Mouse (Mus musculus) spleen, adult 2 months (tissue): Measurements from ENCODE around the gene Nubp2.

Source experiments
- CTCF ChIP-seq: fragments of 200-500 bp; IDR thresholded peaks from 2 replicates; pipeline ENCODE4 v1.5.1; 2011; ENCODE audit warnings: mild to moderate bottlenecking, inconsistent platforms; ENCODE audit not compliant: insufficient read depth, insufficient read length, insufficient replicate concordance; ENCODE audit errors: extremely low read depth
- POLR2A ChIP-seq: fragments of 200-500 bp; IDR thresholded peaks from 2 replicates; pipeline ENCODE4 v1.6.1; 2011; ENCODE audit warnings: low read depth, low read length, inconsistent platforms

DNA sequence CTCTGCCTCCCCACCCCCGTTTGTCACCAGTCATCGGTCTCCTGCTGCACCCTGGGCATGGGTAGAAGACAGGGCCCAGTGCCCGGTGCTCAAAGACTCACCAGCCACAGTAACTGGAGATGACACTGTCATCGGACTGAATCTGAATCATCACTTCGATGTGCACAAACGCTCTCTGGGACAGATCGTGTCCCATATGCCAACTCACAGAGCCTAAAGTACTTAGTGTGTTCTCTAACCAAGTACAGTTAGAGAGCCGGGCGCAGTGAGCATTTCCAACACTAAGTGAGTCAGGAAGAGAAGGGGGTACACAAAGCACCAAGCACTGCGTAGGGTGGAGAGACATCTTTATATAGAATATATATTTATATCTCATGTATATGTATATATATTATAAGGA, 18.2 kb downstream of the Nubp2 start:
- TF ChIP-seq POLR2A (no peak), CTCF (no peak)
